In genomic region chr1:39920616-39921015, GRCm38 (mm10) we compare ENCODE assay signal across 23 mouse cellular contexts. TPM values are rescaled to one million over a fixed set of nuclear protein-coding genes. Genes with fewer than 3 reads are reported as not detected.
DNase-seq lines count a peak whose midpoint lies in the region; ATAC-seq and TF ChIP-seq lines count a peak whose summit lies in the region.
"Had no signal": no experiment of that assay in that cellular context is flagged by ENCODE, and none has a peak within 500 bp of the region (broad histone marks: within the 10 kb centered on the region; RNA-seq: fewer than 3 reads in every experiment).

No protein-coding gene starts in this region.

- no peak for DNase-seq in heart, adult 18-20 months
- DNase-seq in lung, postnatal 0 days (ENCODE audit: low spot score): no peak
- DNase-seq in lung, postnatal 10 days: no peak
- no peak for DNase-seq in kidney, adult 8-10 months
- no peak for DNase-seq in hindbrain, embryonic 10.5 days (ENCODE audit: low spot score)
- DNase-seq: adrenal gland, postnatal 14 days; cerebellum, adult 11 months; cerebellum, postnatal 14 days; gastrocnemius, postnatal 36 days; kidney, adult 11 months; kidney, postnatal 4 days; lung, postnatal 14 days; right cerebral cortex, postnatal 14 days had no signal

- no peak overlapping the region for H3K4me2 ChIP-seq in heart, embryonic 15.5 days
- H3K4me2 ChIP-seq in lung, postnatal 0 days (replicated peaks; ENCODE audit: low read depth, low read length): no peak overlapping the region
- H3K4me2 ChIP-seq: liver, embryonic 15.5 days; midbrain, embryonic 13.5 days had no signal

- TF ChIP-seq EP300 in lung, postnatal 0 days (IDR thresholded peaks at IDR 0.05): no peak

- 0 out of 2 replicates have a peak, but pooled peaks cover 2% of the 10 kb centered on the region for H3K36me3 ChIP-seq in heart, embryonic 15.5 days
- no peaks in the 10 kb centered on the region for H3K36me3 ChIP-seq in lung, postnatal 0 days (ENCODE audit: insufficient read depth, low read length)
- no peaks in the 10 kb centered on the region for H3K36me3 ChIP-seq in macrophage (ENCODE audit: inconsistent target)
- H3K36me3 ChIP-seq in hindbrain, embryonic 10.5 days: peaks cover 21% of the 10 kb centered on the region

- H3K9me3 ChIP-seq in heart, embryonic 15.5 days (replicated peaks): no peaks in the 10 kb centered on the region
- H3K9me3 ChIP-seq in lung, postnatal 0 days (ENCODE audit: low read length): no peaks in the 10 kb centered on the region
- H3K9me3 ChIP-seq in hindbrain, embryonic 10.5 days: peaks cover 2% of the 10 kb centered on the region; the same call in 1 of the 2 replicates
- H3K9me3 ChIP-seq: liver, embryonic 15.5 days; megakaryocyte, embryonic 14.5 days; midbrain, embryonic 13.5 days had no signal

- H3K79me2 ChIP-seq in macrophage (ENCODE audit: inconsistent target): peaks cover 94% of the 10 kb centered on the region

- peaks cover 86% of the 10 kb centered on the region for H3K4me1 ChIP-seq in heart, embryonic 15.5 days (replicated peaks)
- H3K4me1 ChIP-seq in lung, postnatal 0 days (ENCODE audit: insufficient read depth, low read depth, low read length): peaks cover 28% of the 10 kb centered on the region
- peaks cover 27% of the 10 kb centered on the region for H3K4me1 ChIP-seq in bone marrow, adult 2 months (ENCODE audit: control insufficient read depth, insufficient read depth, low read length)
- H3K4me1 ChIP-seq in hindbrain, embryonic 10.5 days (replicated peaks): peaks cover 65% of the 10 kb centered on the region

- 55% methylated on average over 2 of the region's 2 CpGs for WGBS in heart, embryonic 15.5 days
- 35% methylated on average over 2 of the region's 2 CpGs for WGBS in lung, postnatal 0 days
- WGBS in bone marrow, adult 2 months: 19% methylated on average over 2 of the region's 2 CpGs
- WGBS in macrophage (ENCODE audit: missing documents): 9% methylated on average over 2 of the region's 2 CpGs
- 81% methylated on average over 2 of the region's 2 CpGs for WGBS in hindbrain, embryonic 10.5 days

- H3K27me3 ChIP-seq in heart, embryonic 15.5 days: no peaks in the 10 kb centered on the region
- H3K27me3 ChIP-seq in lung, postnatal 0 days (replicated peaks; ENCODE audit: insufficient read depth, low read length): no peaks in the 10 kb centered on the region
- no peaks in the 10 kb centered on the region for H3K27me3 ChIP-seq in hindbrain, embryonic 10.5 days (ENCODE audit: insufficient read depth, poor library complexity, severe bottlenecking)
- H3K27me3 ChIP-seq: liver, embryonic 15.5 days; megakaryocyte, embryonic 14.5 days; midbrain, embryonic 13.5 days had no signal

- no peak overlapping the region for H3K9ac ChIP-seq in heart, embryonic 15.5 days
- no peak overlapping the region for H3K9ac ChIP-seq in lung, postnatal 0 days (replicated peaks; ENCODE audit: low read depth)
- H3K9ac ChIP-seq: liver, embryonic 15.5 days; midbrain, embryonic 13.5 days had no signal

- TF ChIP-seq CTCF in lung, postnatal 0 days (IDR thresholded peaks at IDR 0.05): no peak
- no peak for TF ChIP-seq CTCF in bone marrow, adult 2 months (IDR thresholded peaks at IDR 0.05; ENCODE audit: control insufficient read depth, insufficient read depth, low read length)

- no peak overlapping the region for H3K4me3 ChIP-seq in heart, embryonic 15.5 days
- H3K4me3 ChIP-seq in lung, postnatal 0 days (ENCODE audit: low read depth, low read length): no peak overlapping the region
- H3K4me3 ChIP-seq in bone marrow, adult 2 months (replicated peaks; ENCODE audit: control insufficient read depth, low read depth, low read length): no peak overlapping the region
- no peak overlapping the region for H3K4me3 ChIP-seq in macrophage (ENCODE audit: inconsistent target)
- H3K4me3 ChIP-seq in hindbrain, embryonic 10.5 days: no peak overlapping the region
- H3K4me3 ChIP-seq: forebrain, embryonic 10.5 days; left cerebral cortex, adult 2 months; liver, embryonic 15.5 days; midbrain, embryonic 13.5 days had no signal

- ATAC-seq in heart, embryonic 15.5 days (replicated peaks; ENCODE audit: insufficient number of reproducible peaks, insufficient read depth, low FRiP score, low read depth): no peak
- no peak for ATAC-seq in lung, postnatal 0 days
- ATAC-seq: forebrain, embryonic 16.5 days; hindbrain, postnatal 0 days; midbrain, embryonic 13.5 days had no signal

- no peak for TF ChIP-seq POLR2A in bone marrow, adult 2 months (IDR thresholded peaks at IDR 0.05; ENCODE audit: borderline replicate concordance, control insufficient read depth, low read depth, low read length)

- H3K27ac ChIP-seq in heart, embryonic 15.5 days: peak overlapping the region; percentile 60; the same call in 1 of the 2 replicates
- H3K27ac ChIP-seq in lung, postnatal 0 days (ENCODE audit: low read length): peak overlapping the region; percentile 21; the same call in 1 of the 2 replicates
- H3K27ac ChIP-seq in bone marrow, adult 2 months (ENCODE audit: control insufficient read depth, insufficient read depth, low read depth, low read length, poor library complexity): peak overlapping the region; percentile 18; the same call in 1 of the 2 replicates
- H3K27ac ChIP-seq in macrophage: peak overlapping the region; percentile 95
- no peak overlapping the region for H3K27ac ChIP-seq in hindbrain, embryonic 10.5 days
- H3K27ac ChIP-seq: forebrain, embryonic 10.5 days; hindbrain, postnatal 0 days; liver, embryonic 15.5 days; midbrain, embryonic 13.5 days had no signal

RNA-seq across cellular contexts. Expression of gene Map4k4, which starts 19.9 kb away (rescaled TPM):
- 22.9 and 24.8 TPM in 2 replicates for polyA plus RNA-seq in heart, embryonic 15.5 days (2015; fragmentation: Nextera tagmentation; extraction: Ambion mirVana)
- 100 to 1,000 TPM; 108 to 109 TPM for total RNA-seq in heart, adult 18-20 months (2021)
- polyA plus RNA-seq in lung, postnatal 0 days (2015; fragmentation: Nextera tagmentation; extraction: Ambion mirVana): 21.2 and 21.5 TPM in 2 replicates
- polyA plus RNA-seq in bone marrow, adult 2 months (2011; ENCODE audit: insufficient read depth, insufficient read length, low replicate concordance, missing spikeins): 51.3 and 69.2 TPM in 2 replicates
- total RNA-seq in macrophage (2018; cell fraction: chromatin; rRNA removed): 1,000 to 10,000 TPM in 2 of 26 experiments, 100 to 1,000 TPM in 24; 232 to 1,873 (median 398) TPM
- total RNA-seq in macrophage (2018; cell fraction: cytosol; rRNA removed): 100 to 1,000 TPM in 2 of 26 experiments, 10 to 100 TPM in 24; 34.4 to 158 (median 66.4) TPM
- total RNA-seq in macrophage (2018; cell fraction: nucleus; rRNA removed): 100 to 1,000 TPM in 23 of 26 experiments, 10 to 100 TPM in 3; 92.2 to 545 (median 174) TPM
- polyA plus RNA-seq in macrophage (2018): 61.9 to 94.1 TPM (median 66.0 TPM) in 3 replicates
- polyA plus RNA-seq in hindbrain, embryonic 10.5 days (2016; fragmentation: Nextera tagmentation; extraction: Ambion mirVana): 38.5 and 40.1 TPM in 2 replicates
